Mouse (Mus musculus) liver, embryonic 16.5 days (tissue): ENCODE measurements around the gene Slc27a2. TPM values are rescaled to one million over a fixed set of nuclear protein-coding genes. Genes with fewer than 3 reads are reported as not detected.
"Not testable (repeated sequence)": the region's sequence is repeated elsewhere in the genome, so short reads cannot be mapped to it uniquely, and the experiment has no call there.

ENCODE experiments used
- ATAC-seq: fragments of 200-750 bp; cut with Nextera tagmentation; 2 replicates; pipeline ENCODE4 v1.8.0; 2017; ENCODE audit warnings: low read depth, mild to moderate bottlenecking, moderate number of reproducible peaks, moderate library complexity
- H3K27ac ChIP-seq: fragments of 300-500 bp; sonication (generic); 2 replicates; pipeline ENCODE4 v1.5.1; 2014; ENCODE audit warnings: mild to moderate bottlenecking, low read length
- H3K27me3 ChIP-seq: fragments of 300-500 bp; sonication (generic); 2 replicates; pipeline ENCODE4 v1.6.1; 2014; ENCODE audit warnings: low read depth, low read length, mixed read lengths; ENCODE audit not compliant: control insufficient read depth, insufficient read depth
- H3K36me3 ChIP-seq: fragments of 300-500 bp; sonication (generic); 2 replicates; pipeline ENCODE4 v1.6.1; 2014; ENCODE audit warnings: mild to moderate bottlenecking; ENCODE audit not compliant: control insufficient read depth, insufficient read depth
- H3K4me1 ChIP-seq: fragments of 300-500 bp; sonication (generic); 2 replicates; pipeline ENCODE4 v1.6.1; 2014; ENCODE audit warnings: low read depth, low read length, mixed read lengths; ENCODE audit not compliant: control insufficient read depth
- H3K4me2 ChIP-seq: fragments of 300-500 bp; sonication (generic); 2 replicates; pipeline ENCODE4 v1.6.1; 2014; ENCODE audit warnings: low read depth, low read length, mixed read lengths
- H3K4me3 ChIP-seq: fragments of 300-500 bp; sonication (generic); 2 replicates; pipeline ENCODE4 v1.5.1; 2014; ENCODE audit warnings: low read depth, mild to moderate bottlenecking, low read length
- H3K9ac ChIP-seq: fragments of 300-500 bp; sonication (generic); 2 replicates; pipeline ENCODE4 v1.6.1; 2014; ENCODE audit warnings: low read depth, low read length
- H3K9me3 ChIP-seq: fragments of 300-500 bp; sonication (generic); replicated peaks from 2 replicates; pipeline ENCODE4 v1.6.1; 2016; ENCODE audit warnings: low read length; ENCODE audit not compliant: control insufficient read depth
- WGBS: fragments of 180-500 bp; shearing (Covaris S2); extraction: QIAGEN DNeasy Blood & Tissue Kit; methylation state at CpG from one replicate; pipeline ENCODE4 v1.1.7; 2014; ENCODE audit not compliant: insufficient replicate concordance; 5-methylcytosine and 5-hydroxymethylcytosine counted together
- polyA plus RNA-seq: library from polyadenylated mRNA; unstranded; fragments of >200 nt; fragmentation: Nextera tagmentation; extraction: Ambion mirVana; gene quantifications from 2 replicates; pipeline ENCODE4 v1.2.1, GENCODE M21; 2015

The Slc27a2 gene
- polyA plus RNA-seq, 1 experiment from 2014 or later: 150 TPM

- no peaks in the 10 kb centered on the region for H3K27me3 ChIP-seq
- H3K9me3 ChIP-seq: no peaks in the 10 kb centered on the region
- no peak overlapping the region for H3K4me2 ChIP-seq
- WGBS: 20% methylated on average over 4 of the region's 4 CpGs
- no peak overlapping the region for H3K4me3 ChIP-seq
- ATAC-seq: no peak
- no peak overlapping the region for H3K27ac ChIP-seq
- no peaks in the 10 kb centered on the region for H3K36me3 ChIP-seq
- no peak overlapping the region for H3K9ac ChIP-seq
- no peaks in the 10 kb centered on the region for H3K4me1 ChIP-seq
These were observed 54.5 kb downstream of the Slc27a2 start for GRCm38 (mm10) chr2:126606688-126607062.

- no peak overlapping the region for H3K9ac ChIP-seq
- WGBS: 30% methylated on average over 10 of the region's 10 CpGs
- H3K27me3 ChIP-seq: no peaks in the 10 kb centered on the region
- no peak overlapping the region for H3K4me3 ChIP-seq
- no peak overlapping the region for H3K4me2 ChIP-seq
- H3K36me3 ChIP-seq: no peaks in the 10 kb centered on the region
- no peaks in the 10 kb centered on the region for H3K9me3 ChIP-seq
- H3K27ac ChIP-seq: no peak overlapping the region
- H3K4me1 ChIP-seq: no peaks in the 10 kb centered on the region
- no peak for ATAC-seq
These were observed 55.5 kb downstream of the Slc27a2 start for GRCm38 (mm10) chr2:126607553-126608203.

- 20% methylated on average over 12 of the region's 12 CpGs for WGBS
- H3K27me3 ChIP-seq, H3K4me3 ChIP-seq, H3K27ac ChIP-seq, H3K4me1 ChIP-seq, ATAC-seq, H3K9me3 ChIP-seq, H3K36me3 ChIP-seq, H3K4me2 ChIP-seq, H3K9ac ChIP-seq: not testable (repeated sequence)
These were observed 57.4 kb downstream of the Slc27a2 start for GRCm38 (mm10) chr2:126609600-126609999.

GRCm38 (mm10) chr2:126615355-126615754 is 63.1 kb downstream of the Slc27a2 start:
- Histone ChIP-seq H3K36me3 (no peaks in the 10 kb centered on the region), H3K27me3 (no peaks in the 10 kb centered on the region), H3K27ac (no peak overlapping the region), H3K4me2 (no peak overlapping the region), H3K9me3 (no peaks in the 10 kb centered on the region), H3K4me1 (no peaks in the 10 kb centered on the region), H3K9ac (no peak overlapping the region), H3K4me3 (no peak overlapping the region)
- ATAC-seq: no peak
- WGBS: 69% methylated on average over 3 of the region's 3 CpGs

GRCm38 (mm10) chr2:126618470-126619179 is 66.4 kb downstream of the Slc27a2 start:
- no peaks in the 10 kb centered on the region for H3K9me3 ChIP-seq
- H3K36me3 ChIP-seq: no peaks in the 10 kb centered on the region
- H3K9ac ChIP-seq: no peak overlapping the region
- no peak overlapping the region; the same call in 1 of the 2 replicates for H3K4me2 ChIP-seq
- no peak overlapping the region for H3K27ac ChIP-seq
- no peak for ATAC-seq
- 16% methylated on average over 8 of the region's 8 CpGs for WGBS
- H3K27me3 ChIP-seq: no peaks in the 10 kb centered on the region
- H3K4me3 ChIP-seq: no peak overlapping the region
- no peaks in the 10 kb centered on the region for H3K4me1 ChIP-seq

- Histone ChIP-seq H3K4me1 (no peaks in the 10 kb centered on the region), H3K9ac (no peak within 1 kb of the TSS), H3K9me3 (no peaks in the 10 kb centered on the region), H3K27me3 (no peaks in the 10 kb centered on the region), H3K4me3 (no peak within 1 kb of the TSS), H3K27ac (no peak within 1 kb of the TSS), H3K36me3 (no peaks in the 10 kb centered on the region), H3K4me2 (no peak within 1 kb of the TSS; the same call in 1 of the 2 replicates)
- peak; percentile 43; the same call in 1 of the 2 replicates for ATAC-seq
- WGBS: 27% methylated on average over 14 of the region's 14 CpGs
These were observed 67.1 kb downstream of the Slc27a2 start, which contains the start of gene Hdc for GRCm38 (mm10) chr2:126619249-126619704. Gene Hdc (minus strand): TSS chr2:126619299.

- no peak overlapping the region for H3K4me3 ChIP-seq
- no peak overlapping the region for H3K27ac ChIP-seq
- no peaks in the 10 kb centered on the region for H3K4me1 ChIP-seq
- no peak for ATAC-seq
- H3K27me3 ChIP-seq: no peaks in the 10 kb centered on the region
- no peak overlapping the region for H3K9ac ChIP-seq
- H3K9me3 ChIP-seq: no peaks in the 10 kb centered on the region
- H3K36me3 ChIP-seq: no peaks in the 10 kb centered on the region
- 45% methylated on average over 2 of the region's 2 CpGs for WGBS
- no peak overlapping the region for H3K4me2 ChIP-seq
These were observed 70.2 kb downstream of the Slc27a2 start for GRCm38 (mm10) chr2:126622455-126622854.

DNA sequence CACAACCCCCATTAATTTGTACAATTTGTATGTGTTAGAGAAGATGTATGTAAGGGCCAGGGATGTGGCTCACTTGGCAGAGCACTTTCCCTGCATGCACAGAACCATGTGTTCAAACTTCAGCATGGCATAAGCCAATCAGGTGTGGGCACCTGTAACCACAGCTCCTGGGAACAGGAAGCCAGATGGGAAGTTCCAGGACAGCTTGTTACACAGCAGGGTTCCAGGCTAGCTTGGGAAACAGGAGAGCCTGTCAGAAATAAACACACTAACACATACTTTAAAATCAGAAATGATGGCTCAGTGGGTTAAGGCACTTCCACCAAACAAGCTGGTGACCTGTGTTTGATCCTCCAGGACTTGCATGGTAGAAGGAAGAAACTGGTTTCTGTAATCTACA is 70.9 kb downstream of the Slc27a2 start:
- Histone ChIP-seq H3K36me3 (no peaks in the 10 kb centered on the region), H3K4me2 (no peak overlapping the region), H3K9me3 (no peaks in the 10 kb centered on the region), H3K4me3 (no peak overlapping the region), H3K9ac (no peak overlapping the region), H3K27me3 (no peaks in the 10 kb centered on the region), H3K4me1 (no peaks in the 10 kb centered on the region), H3K27ac (no peak overlapping the region)
- ATAC-seq: no peak

GRCm38 (mm10) chr2:126628455-126628995 is 76.3 kb downstream of the Slc27a2 start:
- Histone ChIP-seq H3K27ac (no peak overlapping the region), H3K36me3 (peaks cover 2% of the 10 kb centered on the region; the same call in 1 of the 2 replicates), H3K27me3 (no peaks in the 10 kb centered on the region), H3K9me3 (no peaks in the 10 kb centered on the region), H3K4me1 (no peaks in the 10 kb centered on the region), H3K4me3 (no peak overlapping the region), H3K4me2 (no peak overlapping the region), H3K9ac (no peak overlapping the region)
- WGBS: 76% methylated on average over 9 of the region's 9 CpGs
- ATAC-seq: no peak
